Mouse (Mus musculus) intestine, postnatal 0 days (tissue): ENCODE data around the gene Nos3. TPM values are rescaled to one million over a fixed set of nuclear protein-coding genes. Genes with fewer than 3 reads are reported as not detected.

ENCODE experiments used
- ATAC-seq: fragments of 200-750 bp; cut with Nextera tagmentation; 2 replicates; pipeline ENCODE4 v1.8.0; 2017; ENCODE audit warnings: mild to moderate bottlenecking, moderate TSS enrichment, moderate library complexity
- H3K27ac ChIP-seq: fragments of 300-500 bp; sonication (generic); 2 replicates; pipeline ENCODE4 v1.5.1; 2014; ENCODE audit warnings: mild to moderate bottlenecking, low read depth, low read length, moderate library complexity
- H3K27me3 ChIP-seq: fragments of 300-500 bp; sonication (generic); replicated peaks from 2 replicates; pipeline ENCODE4 v1.6.1; 2014; ENCODE audit warnings: low read length, mixed read lengths; ENCODE audit not compliant: control insufficient read depth, insufficient read depth
- H3K36me3 ChIP-seq: fragments of 300-500 bp; sonication (generic); 2 replicates; pipeline ENCODE4 v1.6.1; 2014; ENCODE audit warnings: mild to moderate bottlenecking, moderate library complexity; ENCODE audit not compliant: control insufficient read depth, insufficient read depth
- H3K4me1 ChIP-seq: fragments of 300-500 bp; sonication (generic); replicated peaks from 2 replicates; pipeline ENCODE4 v1.6.1; 2014; ENCODE audit warnings: antibody characterized with exemption, low read length, mixed read lengths; ENCODE audit not compliant: control insufficient read depth, insufficient read depth
- H3K4me2 ChIP-seq: fragments of 300-500 bp; sonication (generic); replicated peaks from 2 replicates; pipeline ENCODE4 v1.6.1; 2014; ENCODE audit warnings: low read depth, mild to moderate bottlenecking, moderate library complexity
- H3K4me3 ChIP-seq: fragments of 300-500 bp; sonication (generic); 2 replicates; pipeline ENCODE4 v1.5.1; 2014; ENCODE audit warnings: low read depth, low read length
- H3K9ac ChIP-seq: fragments of 300-500 bp; sonication (generic); 2 replicates; pipeline ENCODE4 v1.6.1; 2014; ENCODE audit warnings: mild to moderate bottlenecking, low read depth, low read length
- H3K9me3 ChIP-seq: fragments of 300-500 bp; sonication (generic); 2 replicates; pipeline ENCODE4 v1.6.1; 2016; ENCODE audit warnings: mixed run types; ENCODE audit not compliant: control insufficient read depth
- CTCF ChIP-seq: sonication (generic); IDR thresholded peaks from 2 replicates; pipeline ENCODE4 v1.5.1; 2016; ENCODE audit warnings: low read depth, mild to moderate bottlenecking, control low read depth, antibody characterized with exemption, moderate library complexity
- WGBS: fragments of 180-500 bp; shearing (Covaris S2); extraction: QIAGEN DNeasy Blood & Tissue Kit; methylation state at CpG from one replicate; pipeline ENCODE4 v1.1.7; 2014; 5-methylcytosine and 5-hydroxymethylcytosine counted together
- polyA plus RNA-seq: library from polyadenylated mRNA; unstranded; fragments of >200 nt; fragmentation: Nextera tagmentation; extraction: Ambion mirVana; gene quantifications from 2 replicates; pipeline ENCODE4 v1.2.1, GENCODE M21; 2015

Nos3 gene
- polyA plus RNA-seq, 1 experiment from 2014 or later: 3.5 TPM

GRCm38 (mm10) chr5:24365528-24365927 lies 918 bp downstream of the Nos3 start:
- Histone ChIP-seq H3K4me3 (no peak overlapping the region), H3K4me2 (peak overlapping the region; percentile 21; the same call in 1 of the 2 replicates), H3K9ac (no peak overlapping the region), H3K27me3 (no peaks in the 10 kb centered on the region), H3K9me3 (no peaks in the 10 kb centered on the region), H3K36me3 (no peaks in the 10 kb centered on the region), H3K4me1 (no peaks in the 10 kb centered on the region), H3K27ac (no peak overlapping the region)
- TF ChIP-seq CTCF: no peak
- ATAC-seq: no peak
- 43% methylated on average over 5 of the region's 5 CpGs for WGBS

GRCm38 (mm10) chr5:24366426-24366825 lies 1.8 kb downstream of the Nos3 start:
- no peak for TF ChIP-seq CTCF
- 80% methylated on average over 9 of the region's 9 CpGs for WGBS
- H3K4me1 ChIP-seq: no peaks in the 10 kb centered on the region
- no peak overlapping the region for H3K27ac ChIP-seq
- no peak overlapping the region for H3K4me2 ChIP-seq
- H3K9ac ChIP-seq: no peak overlapping the region
- H3K27me3 ChIP-seq: no peaks in the 10 kb centered on the region
- no peaks in the 10 kb centered on the region for H3K9me3 ChIP-seq
- H3K36me3 ChIP-seq: no peaks in the 10 kb centered on the region
- no peak for ATAC-seq
- H3K4me3 ChIP-seq: no peak overlapping the region

DNA sequence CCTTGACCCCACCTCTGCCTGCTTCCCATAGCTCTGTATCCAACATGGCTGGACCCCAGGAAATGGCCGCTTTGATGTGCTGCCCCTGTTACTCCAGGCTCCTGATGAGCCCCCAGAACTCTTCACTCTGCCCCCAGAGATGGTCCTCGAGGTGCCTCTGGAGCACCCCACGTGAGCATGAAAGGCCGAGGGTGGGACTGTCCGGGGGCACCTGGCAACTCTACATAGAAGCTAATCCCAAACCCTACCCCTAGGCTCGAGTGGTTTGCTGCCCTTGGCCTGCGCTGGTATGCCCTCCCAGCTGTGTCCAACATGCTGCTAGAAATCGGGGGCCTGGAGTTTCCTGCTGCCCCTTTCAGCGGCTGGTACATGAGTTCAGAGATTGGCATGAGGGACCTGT lies 5.2 kb downstream of the Nos3 start:
- Histone ChIP-seq H3K27me3 (no peaks in the 10 kb centered on the region), H3K4me3 (no peak overlapping the region), H3K27ac (no peak overlapping the region), H3K36me3 (no peaks in the 10 kb centered on the region), H3K9ac (no peak overlapping the region), H3K4me2 (no peak overlapping the region), H3K9me3 (no peaks in the 10 kb centered on the region), H3K4me1 (no peaks in the 10 kb centered on the region)
- no peak for ATAC-seq
- 87% methylated on average over 9 of the region's 9 CpGs for WGBS
- no peak for TF ChIP-seq CTCF

- H3K36me3 ChIP-seq: no peaks in the 10 kb centered on the region
- no peak for ATAC-seq
- no peak overlapping the region for H3K4me3 ChIP-seq
- no peaks in the 10 kb centered on the region for H3K4me1 ChIP-seq
- WGBS: 78% methylated on average over 5 of the region's 5 CpGs
- no peak overlapping the region for H3K4me2 ChIP-seq
- no peaks in the 10 kb centered on the region for H3K9me3 ChIP-seq
- no peak overlapping the region for H3K27ac ChIP-seq
- H3K9ac ChIP-seq: no peak overlapping the region
- H3K27me3 ChIP-seq: no peaks in the 10 kb centered on the region
- TF ChIP-seq CTCF: no peak
These were observed 9.2 kb downstream of the Nos3 start for GRCm38 (mm10) chr5:24373807-24374206.

DNA sequence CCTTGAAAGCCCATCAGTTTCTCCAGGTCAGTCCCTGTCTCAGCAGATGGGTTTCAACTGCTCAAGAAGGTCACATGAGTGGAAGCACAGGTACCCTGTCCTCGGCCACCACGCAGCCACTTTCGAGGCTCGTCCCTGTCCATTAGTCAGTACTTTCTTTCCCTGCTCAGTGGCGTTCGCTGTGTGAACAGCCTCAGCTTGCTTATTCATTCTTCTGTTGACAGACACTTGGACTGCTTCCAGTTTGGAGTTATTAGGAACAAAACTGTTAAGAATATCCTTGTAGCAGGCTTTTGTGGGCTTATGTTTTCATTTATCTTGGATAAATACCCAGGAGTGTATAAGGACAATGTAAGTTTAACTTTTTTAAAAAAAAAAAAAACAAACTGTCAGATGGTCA lies 9.6 kb downstream of the Nos3 start:
- H3K9ac ChIP-seq: no peak overlapping the region
- no peaks in the 10 kb centered on the region for H3K4me1 ChIP-seq
- H3K36me3 ChIP-seq: no peaks in the 10 kb centered on the region
- TF ChIP-seq CTCF: no peak
- H3K9me3 ChIP-seq: no peaks in the 10 kb centered on the region
- no peak overlapping the region for H3K27ac ChIP-seq
- no peak overlapping the region for H3K4me2 ChIP-seq
- no peak for ATAC-seq
- H3K27me3 ChIP-seq: no peaks in the 10 kb centered on the region
- H3K4me3 ChIP-seq: no peak overlapping the region
- 47% methylated on average over 6 of the region's 6 CpGs for WGBS

- Histone ChIP-seq H3K27ac (no peak overlapping the region), H3K9me3 (no peaks in the 10 kb centered on the region), H3K36me3 (no peaks in the 10 kb centered on the region), H3K4me1 (no peaks in the 10 kb centered on the region), H3K27me3 (no peaks in the 10 kb centered on the region), H3K4me3 (no peak overlapping the region), H3K9ac (no peak overlapping the region), H3K4me2 (no peak overlapping the region)
- ATAC-seq: no peak
- WGBS: 71% methylated on average over 7 of the region's 7 CpGs
- no peak for TF ChIP-seq CTCF
These were observed 10.2 kb downstream of the Nos3 start for GRCm38 (mm10) chr5:24374666-24375328.
